Mouse (Mus musculus) c-Kit-positive CD71-positive TER-119-negative erythroid progenitor cells, embryonic 14.5 days (primary cell): Measurements from ENCODE around the gene Spag4.
A peak's percentile ranks its signal among the peaks of the same experiment; 100 is the strongest.

Source experiments
- DNase-seq: peaks from one replicate; pipeline ENCODE4 v3.0.0-alpha.2; 2013; ENCODE audit warnings: low read depth

The Spag4 gene

GRCm38 (mm10) chr2:156065099-156066041, at the start of gene Spag4:
TSS of gene Spag4 (plus strand) at chr2:156065175.
- peak; percentile 60 for DNase-seq

GRCm38 (mm10) chr2:156018106-156018505, 46.9 kb upstream of the Spag4 start:
- DNase-seq: no peak

- DNase-seq: peak; percentile 59
Measured at GRCm38 (mm10) chr2:156021219-156021618, 43.8 kb upstream of the Spag4 start.

- DNase-seq: peak; percentile 33
Measured at GRCm38 (mm10) chr2:156021765-156022164, 43.2 kb upstream of the Spag4 start.

GRCm38 (mm10) chr2:156025482-156025881, 39.5 kb upstream of the Spag4 start:
- peak; percentile 29 for DNase-seq

- DNase-seq: no peak
Measured at GRCm38 (mm10) chr2:156039390-156039789, 25.6 kb upstream of the Spag4 start.

- no peak for DNase-seq
Measured at GRCm38 (mm10) chr2:156042903-156043302, 22.1 kb upstream of the Spag4 start.

- DNase-seq: peak; percentile 34
Measured at GRCm38 (mm10) chr2:156047929-156048328, 17.0 kb upstream of the Spag4 start.

- no peak for DNase-seq
Measured at GRCm38 (mm10) chr2:156052816-156053215, 12.2 kb upstream of the Spag4 start, which contains the start of gene Fer1l4. TSS of gene Fer1l4 (minus strand) at chr2:156052947.

GRCm38 (mm10) chr2:156066126-156066525, 1.2 kb downstream of the Spag4 start:
- no peak for DNase-seq

- no peak for DNase-seq
Measured at GRCm38 (mm10) chr2:156067916-156068315, 2.9 kb downstream of the Spag4 start.

GRCm38 (mm10) chr2:156071236-156071635, 6.3 kb downstream of the Spag4 start:
- DNase-seq: no peak

- DNase-seq: no peak
Measured at GRCm38 (mm10) chr2:156073725-156074124, 8.8 kb downstream of the Spag4 start.

GRCm38 (mm10) chr2:156077461-156077860, 12.5 kb downstream of the Spag4 start:
- no peak for DNase-seq

GRCm38 (mm10) chr2:156078421-156079182, 13.6 kb downstream of the Spag4 start:
- DNase-seq: no peak

GRCm38 (mm10) chr2:156079183-156079560, 14.2 kb downstream of the Spag4 start:
- DNase-seq: no peak

- no peak for DNase-seq
Measured at GRCm38 (mm10) chr2:156079674-156080073, 14.7 kb downstream of the Spag4 start.

- no peak for DNase-seq
Measured at GRCm38 (mm10) chr2:156080391-156080790, 15.4 kb downstream of the Spag4 start.

GRCm38 (mm10) chr2:156084541-156084940, 19.6 kb downstream of the Spag4 start:
- no peak for DNase-seq

- no peak for DNase-seq
Measured at GRCm38 (mm10) chr2:156087391-156088110, 22.6 kb downstream of the Spag4 start.

- no peak for DNase-seq
Measured at GRCm38 (mm10) chr2:156089799-156090198, 24.8 kb downstream of the Spag4 start.

- DNase-seq: no peak
Measured at GRCm38 (mm10) chr2:156091926-156092325, 27.0 kb downstream of the Spag4 start.
